Mouse (Mus musculus) limb, embryonic 11.5 days (tissue): Measurements from ENCODE around the gene Lrp5. TPM values are rescaled to one million over a fixed set of nuclear protein-coding genes. Genes with fewer than 3 reads are reported as not detected.

Source experiments
- ATAC-seq: fragments of 200-750 bp; cut with Nextera tagmentation; 2 replicates; pipeline ENCODE4 v1.8.0; 2017; ENCODE audit warnings: low read depth; ENCODE audit not compliant: insufficient number of reproducible peaks, low FRiP score, low TSS enrichment
- DNase-seq: peaks from one replicate; pipeline ENCODE4 v3.0.0-alpha.2; 2015; ENCODE audit warnings: low spot score
- H3K27ac ChIP-seq: fragments of 300-500 bp; sonication (generic); replicated peaks from 2 replicates; pipeline ENCODE4 v1.5.1; 2014; ENCODE audit warnings: low read depth, mild to moderate bottlenecking, low read length
- H3K27me3 ChIP-seq: fragments of 300-500 bp; sonication (generic); 2 replicates; pipeline ENCODE4 v1.6.1; 2014; ENCODE audit warnings: mild to moderate bottlenecking, low read length, mixed read lengths; ENCODE audit not compliant: control insufficient read depth, insufficient read depth
- H3K36me3 ChIP-seq: fragments of 300-500 bp; sonication (generic); 2 replicates; pipeline ENCODE4 v1.6.1; 2014; ENCODE audit warnings: mild to moderate bottlenecking, low read length, moderate library complexity, mixed read lengths; ENCODE audit not compliant: control insufficient read depth, insufficient read depth
- H3K4me1 ChIP-seq: fragments of 300-500 bp; sonication (generic); 2 replicates; pipeline ENCODE4 v1.6.1; 2014; ENCODE audit warnings: low read length, mixed read lengths; ENCODE audit not compliant: control insufficient read depth, insufficient read depth
- H3K4me2 ChIP-seq: fragments of 300-500 bp; sonication (generic); 2 replicates; pipeline ENCODE4 v1.6.1; 2014; ENCODE audit warnings: low read depth, mild to moderate bottlenecking, moderate library complexity; ENCODE audit not compliant: severe bottlenecking
- H3K4me3 ChIP-seq: fragments of 300-500 bp; sonication (generic); 2 replicates; pipeline ENCODE4 v1.5.1; 2014; ENCODE audit warnings: low read depth, low read length
- H3K9ac ChIP-seq: fragments of 300-500 bp; sonication (generic); 2 replicates; pipeline ENCODE4 v1.6.1; 2014; ENCODE audit warnings: mild to moderate bottlenecking, low read length
- H3K9me3 ChIP-seq: fragments of 300-500 bp; sonication (generic); 2 replicates; pipeline ENCODE4 v1.6.1; 2016; ENCODE audit warnings: low read length; ENCODE audit not compliant: control insufficient read depth
- WGBS: fragments of 180-500 bp; shearing (Covaris S2); extraction: QIAGEN DNeasy Blood & Tissue Kit; methylation state at CpG from one replicate; pipeline ENCODE4 v1.1.7; 2014; 5-methylcytosine and 5-hydroxymethylcytosine counted together
- polyA plus RNA-seq: library from polyadenylated mRNA; unstranded; fragments of >200 nt; fragmentation: Nextera tagmentation; extraction: Ambion mirVana; gene quantifications from 2 replicates; pipeline ENCODE4 v1.2.1, GENCODE M21; 2014

The Lrp5 gene
- polyA plus RNA-seq, 1 experiment from 2014 or later, result 7.9 TPM

DNA sequence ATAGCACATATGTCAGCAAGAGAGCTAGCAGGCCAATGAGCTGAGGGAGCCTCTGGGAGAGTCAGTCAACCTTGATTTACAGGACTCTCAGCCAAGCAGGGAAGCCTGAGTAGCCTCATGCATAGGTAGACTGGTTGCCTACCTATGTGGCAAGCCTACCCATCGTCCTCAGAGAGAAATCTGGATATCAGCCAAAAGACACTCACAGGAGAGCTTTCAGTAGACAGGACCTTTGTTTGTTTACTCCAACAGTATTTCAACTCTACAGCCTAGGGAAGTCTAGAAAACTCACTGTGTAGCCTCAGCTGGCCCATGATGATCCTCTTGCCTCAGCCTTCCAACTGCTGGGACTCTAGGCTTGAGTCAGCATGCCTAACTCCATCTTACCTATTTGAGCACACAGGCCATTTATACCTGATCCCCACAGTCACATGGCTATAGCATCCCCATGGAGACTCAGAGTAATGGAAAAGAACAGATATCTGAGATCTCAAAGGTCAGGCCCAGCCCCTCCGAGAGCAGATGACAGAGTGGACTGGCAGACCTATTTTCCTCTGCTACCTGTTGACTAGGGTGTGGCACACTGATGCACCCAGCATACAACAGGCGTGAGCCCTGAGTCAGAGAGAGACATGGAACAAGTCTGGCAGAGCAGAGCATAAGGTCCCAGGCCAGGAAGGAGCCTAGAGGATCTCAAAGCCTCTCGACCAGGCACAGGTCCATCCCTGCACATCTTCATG, 73.7 kb downstream of the Lrp5 start:
- no peak overlapping the region for H3K4me2 ChIP-seq
- DNase-seq, result no peak
- WGBS, result 95% methylated on average over 4 of the region's 4 CpGs
- H3K4me1 ChIP-seq, result no peaks in the 10 kb centered on the region
- no peak overlapping the region for H3K27ac ChIP-seq
- no peak overlapping the region for H3K4me3 ChIP-seq
- no peaks in the 10 kb centered on the region for H3K27me3 ChIP-seq
- no peaks in the 10 kb centered on the region for H3K9me3 ChIP-seq
- peaks cover 18% of the 10 kb centered on the region for H3K36me3 ChIP-seq
- no peak for ATAC-seq
- H3K9ac ChIP-seq, result no peak overlapping the region

DNA sequence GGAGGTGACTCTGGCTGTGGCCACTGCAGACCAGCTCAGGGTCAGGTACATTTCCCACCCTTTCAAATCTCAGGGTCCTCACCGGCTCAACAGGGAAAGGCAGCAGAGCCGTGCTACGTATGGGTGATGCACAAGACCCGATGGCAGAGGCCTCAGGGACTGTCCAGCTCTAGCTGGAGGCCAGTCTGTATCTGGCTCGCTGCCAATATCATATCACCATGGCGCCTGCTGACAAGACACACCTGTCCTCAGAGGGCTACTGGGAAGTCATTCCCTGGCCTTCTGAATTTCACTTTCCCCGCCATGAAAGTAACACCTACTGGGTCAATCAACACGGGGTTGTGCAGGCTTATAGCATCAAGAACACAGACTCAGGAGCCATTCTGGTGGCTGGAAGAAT, 74.6 kb downstream of the Lrp5 start:
- no peak overlapping the region for H3K4me2 ChIP-seq
- DNase-seq (no peak), ATAC-seq (no peak)
- no peaks in the 10 kb centered on the region for H3K9me3 ChIP-seq
- H3K9ac ChIP-seq, result no peak overlapping the region
- H3K27me3 ChIP-seq, result no peaks in the 10 kb centered on the region
- H3K4me1 ChIP-seq, result no peaks in the 10 kb centered on the region
- peaks cover 18% of the 10 kb centered on the region for H3K36me3 ChIP-seq
- WGBS, result 92% methylated on average over 8 of the region's 8 CpGs
- H3K4me3 ChIP-seq, result no peak overlapping the region
- no peak overlapping the region for H3K27ac ChIP-seq

- no peak for ATAC-seq
- no peaks in the 10 kb centered on the region for H3K9me3 ChIP-seq
- no peaks in the 10 kb centered on the region for H3K4me1 ChIP-seq
- no peak overlapping the region for H3K4me3 ChIP-seq
- WGBS, result 98% methylated on average over 2 of the region's 2 CpGs
- no peak overlapping the region for H3K9ac ChIP-seq
- H3K27ac ChIP-seq, result no peak overlapping the region
- no peak for DNase-seq
- no peaks in the 10 kb centered on the region for H3K27me3 ChIP-seq
- H3K36me3 ChIP-seq, result peaks cover 19% of the 10 kb centered on the region
- no peak overlapping the region for H3K4me2 ChIP-seq
These were observed 75.5 kb downstream of the Lrp5 start for GRCm38 (mm10) chr19:3610886-3611285.

DNA sequence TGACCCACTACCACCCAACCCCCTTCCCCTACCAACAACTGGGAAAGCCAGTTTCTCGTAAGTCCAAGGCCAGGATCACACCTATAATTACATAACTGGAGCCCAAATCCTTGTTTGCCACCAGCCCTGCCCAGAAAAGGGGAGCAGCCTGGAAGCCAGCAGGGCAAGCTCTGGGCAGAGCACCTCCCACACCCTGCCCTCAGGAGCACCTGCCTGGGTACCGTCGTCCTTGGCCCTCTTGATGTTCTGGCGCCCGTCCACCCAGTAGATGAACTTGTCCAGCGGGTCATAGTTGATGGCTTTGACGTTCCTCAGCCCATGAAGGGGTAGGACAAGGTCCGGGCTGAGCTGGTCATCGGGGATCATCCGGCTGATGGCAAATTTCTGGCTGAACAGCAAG, 76.5 kb downstream of the Lrp5 start:
- no peaks in the 10 kb centered on the region for H3K4me1 ChIP-seq
- 92% methylated on average over 10 of the region's 10 CpGs for WGBS
- ATAC-seq (no peak), DNase-seq (no peak)
- H3K36me3 ChIP-seq, result peaks cover 17% of the 10 kb centered on the region
- no peaks in the 10 kb centered on the region for H3K27me3 ChIP-seq
- H3K4me2 ChIP-seq, result no peak overlapping the region
- no peak overlapping the region for H3K4me3 ChIP-seq
- no peak overlapping the region for H3K27ac ChIP-seq
- H3K9ac ChIP-seq, result no peak overlapping the region
- H3K9me3 ChIP-seq, result no peaks in the 10 kb centered on the region

- H3K4me2 ChIP-seq, result no peak overlapping the region
- no peaks in the 10 kb centered on the region for H3K4me1 ChIP-seq
- ATAC-seq (no peak), DNase-seq (no peak)
- H3K9ac ChIP-seq, result no peak overlapping the region
- H3K9me3 ChIP-seq, result no peaks in the 10 kb centered on the region
- H3K36me3 ChIP-seq, result peaks cover 26% of the 10 kb centered on the region
- H3K27me3 ChIP-seq, result no peaks in the 10 kb centered on the region
- no peak overlapping the region for H3K4me3 ChIP-seq
- WGBS, result 94% methylated on average over 5 of the region's 5 CpGs
- H3K27ac ChIP-seq, result no peak overlapping the region
These were observed 92.0 kb downstream of the Lrp5 start for GRCm38 (mm10) chr19:3594316-3594715.

DNA sequence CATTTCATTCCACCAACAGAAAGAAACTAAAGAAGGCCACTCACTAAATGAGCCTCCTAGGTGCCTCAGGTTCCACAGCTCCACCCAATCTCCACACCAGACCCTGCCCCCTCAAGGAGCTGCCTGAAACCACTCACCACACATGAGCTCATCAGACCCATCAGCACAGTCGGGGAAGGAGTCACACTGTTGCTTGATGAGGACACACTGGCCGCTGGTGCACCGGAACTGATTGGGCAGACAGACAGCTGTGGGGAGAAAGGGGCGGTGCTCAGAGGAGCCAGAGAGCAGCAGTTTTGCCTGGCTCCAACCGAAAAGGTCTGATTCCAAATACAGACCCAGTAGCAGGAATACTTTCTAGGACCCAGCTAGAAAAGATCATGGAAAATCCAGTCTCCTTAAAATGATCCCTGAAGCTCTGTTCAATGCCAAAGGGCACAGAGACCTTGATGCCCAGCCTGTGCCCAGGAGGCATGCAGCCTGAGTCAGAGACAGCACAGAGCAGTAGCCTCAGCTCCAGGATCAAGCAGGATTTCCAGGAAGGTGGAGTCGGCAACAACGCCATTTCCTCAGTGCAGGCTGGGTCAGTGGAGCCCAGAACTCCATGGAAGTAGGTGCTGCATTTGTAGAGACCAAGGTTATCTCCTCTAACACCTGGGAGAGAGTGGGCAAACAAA, 92.8 kb downstream of the Lrp5 start:
- no peaks in the 10 kb centered on the region for H3K27me3 ChIP-seq
- no peak for DNase-seq
- H3K9ac ChIP-seq, result no peak overlapping the region
- H3K4me3 ChIP-seq, result no peak overlapping the region
- peaks cover 26% of the 10 kb centered on the region for H3K36me3 ChIP-seq
- no peak overlapping the region for H3K27ac ChIP-seq
- H3K4me1 ChIP-seq, result no peaks in the 10 kb centered on the region
- no peaks in the 10 kb centered on the region for H3K9me3 ChIP-seq
- 88% methylated on average over 7 of the region's 7 CpGs for WGBS
- no peak for ATAC-seq
- no peak overlapping the region for H3K4me2 ChIP-seq

GRCm38 (mm10) chr19:3589968-3590367, 96.4 kb downstream of the Lrp5 start:
- no peaks in the 10 kb centered on the region for H3K9me3 ChIP-seq
- no peak overlapping the region for H3K9ac ChIP-seq
- H3K36me3 ChIP-seq, result peaks cover 23% of the 10 kb centered on the region
- H3K4me1 ChIP-seq, result no peaks in the 10 kb centered on the region
- H3K4me3 ChIP-seq, result no peak overlapping the region
- no peak for DNase-seq
- H3K4me2 ChIP-seq, result no peak overlapping the region
- 91% methylated on average over 4 of the region's 4 CpGs for WGBS
- no peaks in the 10 kb centered on the region for H3K27me3 ChIP-seq
- no peak overlapping the region for H3K27ac ChIP-seq
- no peak for ATAC-seq

GRCm38 (mm10) chr19:3589547-3589946, 96.8 kb downstream of the Lrp5 start:
- ATAC-seq, result no peak
- Histone ChIP-seq H3K4me2 (no peak overlapping the region), H3K9me3 (no peaks in the 10 kb centered on the region), H3K36me3 (peaks cover 25% of the 10 kb centered on the region), H3K9ac (no peak overlapping the region), H3K27me3 (no peaks in the 10 kb centered on the region), H3K4me3 (no peak overlapping the region), H3K27ac (no peak overlapping the region), H3K4me1 (no peaks in the 10 kb centered on the region)
- WGBS, result 89% methylated on average over 5 of the region's 5 CpGs
- DNase-seq, result no peak
